Mouse (Mus musculus): ENCODE results near the gene Hmga1.

Hmga1 gene

DNA sequence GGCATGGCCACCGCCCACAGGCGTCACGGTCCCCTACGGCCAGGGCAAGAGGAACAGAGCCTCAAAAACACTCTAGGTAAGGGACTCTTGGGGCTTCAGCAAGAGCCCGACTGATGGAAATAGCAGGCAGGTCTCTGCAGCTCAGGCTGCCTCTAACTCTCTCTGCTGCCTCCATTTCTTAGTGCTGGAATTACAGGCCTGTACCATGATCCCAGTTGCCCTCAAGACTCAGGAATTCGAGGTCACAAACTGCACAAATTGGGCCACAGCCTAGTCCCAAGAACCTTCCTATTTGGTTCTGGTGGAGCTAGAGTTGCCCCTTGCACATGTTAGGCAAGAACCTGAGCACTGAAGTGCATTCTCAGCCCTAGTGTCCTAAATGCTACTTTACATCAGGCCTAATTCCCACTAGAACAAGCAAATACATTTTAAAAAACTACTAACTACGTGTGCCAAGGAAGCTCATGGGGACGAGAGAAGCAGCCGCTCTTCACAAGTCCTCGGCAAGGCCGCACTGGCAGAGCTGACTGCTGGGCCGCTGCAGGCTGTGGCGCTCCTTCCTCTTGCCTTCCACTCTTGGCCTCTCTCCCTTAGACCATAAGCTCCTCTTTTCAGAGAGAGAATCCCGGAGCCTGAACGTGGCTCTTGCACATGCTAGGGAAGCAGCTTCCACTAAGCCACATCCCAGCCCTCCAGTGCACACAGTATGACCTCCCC lies 39.5 kb downstream of the Hmga1 start:
- DNase-seq = no peak

DNA sequence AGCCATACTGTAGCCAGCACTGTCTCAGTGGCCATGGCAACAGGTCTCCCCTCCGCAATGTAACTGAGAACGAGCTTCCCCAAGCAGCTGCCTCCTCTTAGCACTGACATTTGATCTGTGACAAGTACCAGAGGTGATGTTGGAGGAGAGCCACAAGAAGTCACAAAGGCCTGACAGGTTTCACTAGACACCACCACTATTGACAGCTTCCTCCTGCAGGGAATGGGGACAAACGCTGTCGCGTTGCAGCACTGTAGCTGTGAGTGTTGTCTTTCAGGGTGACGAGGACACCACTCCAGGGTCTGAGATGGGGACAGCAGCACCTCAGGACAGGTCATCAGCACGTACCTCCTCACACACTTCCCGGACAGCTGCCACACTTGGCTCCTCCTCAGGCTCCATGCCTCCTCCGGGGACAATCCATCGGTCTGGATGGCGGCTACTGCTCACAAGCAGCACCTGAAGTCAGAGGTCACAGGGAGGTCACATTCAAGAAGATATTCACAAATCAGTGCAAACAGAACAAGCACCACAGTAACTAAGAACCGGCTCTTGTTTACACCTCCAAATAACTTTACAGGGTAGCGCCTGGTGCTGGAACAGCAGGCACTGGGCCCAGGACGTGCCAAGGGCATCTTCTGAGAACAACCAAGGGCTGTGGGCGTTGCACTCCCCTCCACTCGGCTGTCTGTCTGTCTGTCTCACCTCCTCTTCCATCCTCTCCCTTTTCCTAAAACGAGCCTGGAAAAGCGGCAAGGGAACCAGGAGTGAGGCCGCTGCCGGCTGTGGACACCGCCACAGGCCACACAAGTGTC lies 40.3 kb downstream of the Hmga1 start:
- DNase-seq = no peak

DNA sequence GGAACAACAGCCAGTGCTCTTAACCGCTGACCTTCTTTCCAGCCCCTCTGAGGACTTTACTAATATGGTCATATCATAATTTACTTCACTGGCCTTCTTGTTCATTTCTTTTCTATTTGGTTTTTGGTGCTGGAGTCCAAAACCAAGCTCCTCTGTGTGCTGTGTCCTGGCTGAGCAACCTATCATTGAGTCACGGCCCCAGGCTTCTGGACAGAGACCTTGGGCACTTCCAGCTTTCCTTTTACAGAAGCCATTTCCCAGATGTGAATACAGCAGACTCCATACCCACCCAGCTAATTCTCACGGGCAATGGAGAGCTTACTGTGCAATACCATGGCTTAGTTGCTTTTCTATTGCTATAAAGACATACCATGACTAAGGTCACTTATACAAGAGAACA lies 44.0 kb downstream of the Hmga1 start:
- no peak for DNase-seq

DNA sequence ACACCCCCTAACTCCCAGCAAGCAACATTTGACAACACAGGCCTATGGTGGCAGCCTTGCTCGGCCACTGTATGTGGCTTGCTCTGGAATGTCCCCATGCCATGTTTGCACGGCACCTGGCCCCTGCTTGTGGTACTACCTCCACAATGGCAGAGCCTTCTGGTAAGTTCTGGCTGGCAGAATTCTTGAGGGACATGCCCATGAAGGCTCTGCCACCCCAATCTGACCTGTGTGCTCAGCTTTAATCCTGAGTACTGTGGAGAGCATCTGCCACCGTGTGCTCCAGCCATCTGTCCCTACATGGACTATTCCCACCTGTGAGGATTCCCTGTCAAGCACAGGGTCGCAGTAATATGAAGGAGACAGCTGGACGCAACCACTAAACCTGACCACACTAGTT lies 44.6 kb downstream of the Hmga1 start:
- no peak for DNase-seq

DNA sequence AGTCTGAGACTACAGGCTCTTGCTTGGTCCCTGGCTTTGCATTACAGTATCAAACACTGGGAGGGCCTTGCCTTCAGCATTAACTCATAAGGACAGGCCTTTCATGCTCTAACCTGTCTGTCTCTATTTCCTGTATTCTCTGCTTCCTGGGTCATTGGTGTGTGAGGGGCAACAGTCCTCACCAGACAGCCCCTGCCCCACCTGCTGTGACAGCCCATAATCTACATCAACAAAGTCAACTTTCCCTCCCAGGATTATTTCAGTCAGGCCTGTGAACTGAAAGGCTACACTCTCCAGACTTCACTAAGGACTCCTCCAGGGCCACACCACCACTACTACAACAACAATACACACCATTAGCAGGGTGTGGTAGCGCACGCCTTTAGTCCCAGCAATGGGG lies 46.7 kb downstream of the Hmga1 start:
- no peak for DNase-seq

DNA sequence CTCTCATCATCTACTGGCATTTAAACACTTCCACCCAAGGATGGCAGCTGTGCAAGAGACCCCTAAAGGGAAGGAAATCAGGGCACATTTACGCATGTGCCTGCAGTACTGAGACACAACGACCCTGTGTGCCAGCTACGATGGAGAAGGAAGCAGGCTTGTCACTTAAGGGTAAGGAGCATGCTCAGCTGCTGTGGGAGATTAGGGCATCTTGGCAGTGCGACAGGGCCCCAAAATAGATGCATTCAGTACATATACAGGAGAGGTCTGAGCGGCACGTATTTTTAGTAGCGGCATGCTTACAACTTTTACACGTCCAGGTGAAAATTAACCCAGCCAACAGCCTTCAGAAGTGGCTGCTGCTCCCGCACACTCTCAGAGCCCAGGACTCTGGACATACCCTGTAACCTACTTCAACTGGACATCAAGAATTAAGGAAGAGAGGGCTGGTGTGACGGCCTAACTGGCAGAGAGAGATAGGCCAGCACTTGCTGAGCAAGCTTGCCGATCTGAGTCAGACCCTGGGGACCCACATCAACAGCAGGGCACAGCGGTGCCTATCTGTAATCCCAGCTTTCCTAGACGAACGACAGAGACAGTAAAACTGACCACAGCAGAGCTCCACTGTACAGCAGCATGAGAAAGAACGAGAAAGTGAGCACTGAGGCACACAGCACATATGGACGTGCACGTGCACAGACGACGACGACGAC lies 47.4 kb downstream of the Hmga1 start:
- DNase-seq = no peak

DNA sequence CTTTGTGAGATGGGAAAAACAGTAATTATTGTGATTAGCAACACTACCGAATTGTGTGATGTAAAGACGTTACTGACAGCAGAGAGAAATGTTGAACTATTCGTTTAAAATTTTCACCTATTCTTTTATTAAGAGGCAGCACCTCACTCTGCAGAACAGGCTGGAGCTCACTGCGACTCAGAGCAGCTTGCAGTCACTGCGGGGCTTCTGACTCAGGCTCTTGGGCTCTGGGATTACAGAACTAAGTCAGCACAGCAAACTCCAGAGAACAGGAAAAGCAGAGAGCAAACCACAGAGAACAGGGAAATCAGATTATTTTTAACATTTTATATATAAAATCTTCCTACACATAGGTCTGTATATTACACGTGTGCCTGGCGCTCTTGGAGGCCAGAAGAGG lies 53.3 kb downstream of the Hmga1 start:
- DNase-seq = no peak

DNA sequence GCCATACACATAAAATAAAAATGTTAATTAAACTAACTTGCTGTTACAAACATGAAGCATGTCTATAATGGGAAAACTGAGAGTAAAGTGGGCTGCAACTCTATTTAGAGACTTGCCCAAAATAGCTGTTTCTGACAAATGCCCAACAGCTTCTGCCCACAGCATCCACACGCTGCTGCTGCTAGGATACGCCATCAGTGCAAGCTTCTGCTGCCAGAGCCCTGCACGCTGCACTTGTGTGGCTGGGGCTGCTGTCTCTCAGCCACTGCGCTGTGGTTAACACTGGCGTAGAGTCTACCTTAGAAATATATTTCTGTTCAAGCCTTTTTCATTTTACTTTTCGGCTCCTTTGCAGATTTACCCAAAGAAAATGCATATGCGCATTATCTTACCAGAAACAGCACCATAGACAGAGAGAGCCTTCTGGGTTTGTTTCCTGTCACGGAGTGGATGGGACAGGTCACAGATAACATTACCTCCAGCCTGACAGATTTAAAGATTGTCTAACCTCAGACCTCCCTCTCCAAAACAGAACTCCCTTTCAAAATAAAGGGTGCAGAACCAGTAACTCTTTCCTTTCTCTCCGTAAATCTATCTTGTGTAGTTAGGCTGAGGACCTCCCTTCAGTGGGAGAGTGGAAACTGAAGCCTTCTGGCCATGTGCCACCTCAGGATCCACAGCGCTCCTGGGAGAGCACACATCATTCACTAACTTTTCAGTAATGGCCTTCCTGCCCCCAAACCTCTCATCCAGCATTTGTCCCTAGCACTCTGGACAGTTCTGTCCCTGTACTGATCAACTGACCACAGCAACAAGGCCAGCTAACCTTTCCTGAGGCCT lies 54.6 kb downstream of the Hmga1 start:
- no peak for DNase-seq

DNA sequence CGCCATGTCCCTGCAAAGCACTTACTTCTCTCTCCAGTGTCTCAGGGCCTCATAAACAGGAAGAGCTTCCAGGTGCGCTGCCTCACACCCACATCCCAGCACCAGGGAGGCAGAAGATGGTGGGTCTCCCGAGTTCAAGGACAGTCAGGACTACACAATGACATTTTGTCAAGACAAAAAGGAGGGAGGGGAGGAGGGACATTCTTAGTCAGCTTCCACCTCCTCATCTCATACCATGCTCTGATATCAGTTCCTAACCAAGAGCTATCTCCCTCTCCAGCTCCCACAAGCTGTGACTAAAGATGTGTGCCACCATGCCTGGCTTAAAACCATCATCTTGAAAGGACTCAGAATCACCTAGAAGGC lies 55.2 kb downstream of the Hmga1 start:
- DNase-seq = no peak

DNA sequence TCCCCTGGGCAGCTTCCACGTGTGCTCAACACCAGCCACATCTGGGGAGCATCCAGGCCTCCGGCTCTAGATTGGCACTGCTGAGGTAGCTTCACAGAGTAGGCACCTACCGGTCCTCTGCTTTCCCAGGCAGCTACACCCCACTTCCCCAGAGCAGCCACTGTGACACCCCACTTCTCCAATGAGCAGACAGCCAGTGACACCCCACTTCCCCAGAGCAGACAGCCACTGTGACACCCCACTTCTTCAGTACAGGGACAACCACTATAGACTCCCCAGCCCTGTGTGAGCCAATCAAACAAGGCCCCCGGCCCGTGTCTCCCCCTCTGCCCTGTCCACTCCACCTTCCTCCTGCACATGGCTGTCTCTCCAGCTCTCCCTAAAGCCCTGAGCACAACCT lies 55.7 kb downstream of the Hmga1 start:
- DNase-seq = no peak

DNA sequence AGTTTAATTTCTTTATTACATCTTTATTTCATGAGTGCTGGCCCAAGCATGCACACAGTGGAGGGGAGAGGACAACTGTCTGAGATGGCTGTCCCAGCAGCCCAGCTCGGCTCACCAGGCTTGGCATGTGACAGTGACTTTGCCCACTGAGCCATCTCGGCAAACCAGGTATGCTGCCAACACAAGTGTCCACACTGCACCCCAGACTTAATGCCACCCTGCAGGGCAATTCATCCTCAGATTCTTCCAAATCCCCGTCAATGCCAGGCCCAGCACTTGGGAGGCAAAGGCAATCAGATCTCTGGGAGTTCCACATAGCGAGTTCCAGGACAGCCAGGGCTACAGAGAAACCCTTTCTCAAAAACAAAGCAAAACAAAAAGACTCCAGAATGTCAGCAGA lies 56.7 kb downstream of the Hmga1 start:
- no peak for DNase-seq

All from kidney, adult 11 months (tissue).